Mouse (Mus musculus) hindbrain, embryonic 14.5 days (tissue): ENCODE measurements around the gene Cnksr3. TPM values are rescaled to one million over a fixed set of nuclear protein-coding genes. Genes with fewer than 3 reads are reported as not detected.

Experiments used
- ATAC-seq: fragments of 200-750 bp; cut with Nextera tagmentation; 2 replicates; pipeline ENCODE4 v1.8.0; 2017; ENCODE audit warnings: moderate number of reproducible peaks, mild to moderate bottlenecking, moderate TSS enrichment, moderate library complexity; ENCODE audit not compliant: low FRiP score
- DNase-seq: peaks from one replicate; pipeline ENCODE4 v3.0.0-alpha.2; 2015; ENCODE audit warnings: low spot score
- H3K27ac ChIP-seq: fragments of 300-500 bp; sonication (generic); 2 replicates; pipeline ENCODE4 v1.5.1; 2014; ENCODE audit warnings: mild to moderate bottlenecking, moderate library complexity
- H3K27me3 ChIP-seq: fragments of 300-500 bp; sonication (generic); 2 replicates; pipeline ENCODE4 v1.6.1; 2014; ENCODE audit warnings: mild to moderate bottlenecking, low read length, mixed read lengths; ENCODE audit not compliant: control insufficient read depth, insufficient read depth
- H3K36me3 ChIP-seq: fragments of 300-500 bp; sonication (generic); replicated peaks from 2 replicates; pipeline ENCODE4 v1.6.1; 2014; ENCODE audit not compliant: control insufficient read depth, insufficient read depth
- H3K4me1 ChIP-seq: fragments of 300-500 bp; sonication (generic); replicated peaks from 2 replicates; pipeline ENCODE4 v1.6.1; 2014; ENCODE audit warnings: antibody characterized with exemption, low read length, mixed read lengths; ENCODE audit not compliant: control insufficient read depth, insufficient read depth
- H3K4me2 ChIP-seq: fragments of 300-500 bp; sonication (generic); replicated peaks from 2 replicates; pipeline ENCODE4 v1.6.1; 2014; ENCODE audit warnings: mild to moderate bottlenecking, moderate library complexity
- H3K4me3 ChIP-seq: fragments of 300-500 bp; sonication (generic); replicated peaks from 2 replicates; pipeline ENCODE4 v1.5.1; 2014; ENCODE audit warnings: mild to moderate bottlenecking, low read length
- H3K9ac ChIP-seq: fragments of 300-500 bp; sonication (generic); 2 replicates; pipeline ENCODE4 v1.6.1; 2014
- H3K9me3 ChIP-seq: fragments of 300-500 bp; sonication (generic); 2 replicates; pipeline ENCODE4 v1.6.1; 2016; ENCODE audit warnings: low read length; ENCODE audit not compliant: control insufficient read depth
- WGBS: fragments of 180-500 bp; shearing (Covaris S2); extraction: QIAGEN DNeasy Blood & Tissue Kit; methylation state at CpG from one replicate; pipeline ENCODE4 v1.1.7; 2014; 5-methylcytosine and 5-hydroxymethylcytosine counted together
- polyA plus RNA-seq: library from polyadenylated mRNA; unstranded; fragments of >200 nt; fragmentation: Nextera tagmentation; extraction: Ambion mirVana; gene quantifications from 2 replicates; pipeline ENCODE4 v1.2.1, GENCODE M21; 2014

Cnksr3 gene
- polyA plus RNA-seq, 1 experiment from 2014 or later: 3.0 TPM

- Histone ChIP-seq H3K36me3 (0 out of 2 replicates have a peak, but pooled peaks cover 3% of the 10 kb centered on the region), H3K9me3 (no peaks in the 10 kb centered on the region), H3K27me3 (no peaks in the 10 kb centered on the region), H3K9ac (no peak overlapping the region), H3K27ac (no peak overlapping the region), H3K4me1 (0 out of 2 replicates have a peak, but pooled peaks cover 7% of the 10 kb centered on the region), H3K4me3 (no peak overlapping the region), H3K4me2 (no peak overlapping the region)
- no peak for DNase-seq
- no peak for ATAC-seq
- 88% methylated on average over 6 of the region's 6 CpGs for whole genome bisulfite sequencing
These were observed 71.8 kb downstream of the Cnksr3 start for GRCm38 (mm10) chr10:7140282-7140681.

DNA sequence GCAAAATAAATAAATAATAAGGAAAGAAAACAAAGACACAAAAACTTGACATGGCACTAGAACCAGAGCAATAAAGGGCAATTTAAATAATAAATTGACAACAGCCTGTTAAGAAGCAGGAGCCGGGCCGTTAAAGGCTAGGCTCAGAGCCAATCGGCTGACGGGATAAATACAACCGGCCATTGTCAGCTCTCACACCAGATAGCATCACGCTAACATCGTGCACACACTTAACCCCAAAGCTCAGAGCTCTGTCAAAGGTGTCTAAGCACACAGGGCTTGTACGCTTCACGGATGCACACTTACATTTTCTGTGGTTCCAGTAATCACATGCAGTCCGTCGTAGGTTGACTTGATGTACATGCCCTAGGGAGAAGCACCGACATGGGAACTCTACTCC lies 74.0 kb downstream of the Cnksr3 start:
- Histone ChIP-seq H3K36me3 (0 out of 2 replicates have a peak, but pooled peaks cover 6% of the 10 kb centered on the region), H3K4me2 (peak overlapping the region; percentile 12; the same call in 1 of the 2 replicates), H3K27ac (no peak overlapping the region), H3K9ac (no peak overlapping the region), H3K4me1 (0 out of 2 replicates have a peak, but pooled peaks cover 7% of the 10 kb centered on the region), H3K4me3 (no peak overlapping the region), H3K9me3 (no peaks in the 10 kb centered on the region), H3K27me3 (no peaks in the 10 kb centered on the region)
- WGBS: 69% methylated on average over 12 of the region's 12 CpGs
- DNase-seq (no peak), ATAC-seq (0 out of 2 replicates have a peak, but pooled peaks have one; percentile 34)

- Histone ChIP-seq H3K27ac (no peak overlapping the region), H3K9me3 (no peaks in the 10 kb centered on the region), H3K4me3 (no peak overlapping the region), H3K4me1 (0 out of 2 replicates have a peak, but pooled peaks cover 7% of the 10 kb centered on the region), H3K36me3 (0 out of 2 replicates have a peak, but pooled peaks cover 6% of the 10 kb centered on the region), H3K27me3 (no peaks in the 10 kb centered on the region), H3K4me2 (no peak overlapping the region), H3K9ac (no peak overlapping the region)
- no peak for ATAC-seq
- WGBS: 91% methylated on average over 2 of the region's 2 CpGs
- no peak for DNase-seq
These were observed 76.3 kb downstream of the Cnksr3 start for GRCm38 (mm10) chr10:7135751-7136150.

DNA sequence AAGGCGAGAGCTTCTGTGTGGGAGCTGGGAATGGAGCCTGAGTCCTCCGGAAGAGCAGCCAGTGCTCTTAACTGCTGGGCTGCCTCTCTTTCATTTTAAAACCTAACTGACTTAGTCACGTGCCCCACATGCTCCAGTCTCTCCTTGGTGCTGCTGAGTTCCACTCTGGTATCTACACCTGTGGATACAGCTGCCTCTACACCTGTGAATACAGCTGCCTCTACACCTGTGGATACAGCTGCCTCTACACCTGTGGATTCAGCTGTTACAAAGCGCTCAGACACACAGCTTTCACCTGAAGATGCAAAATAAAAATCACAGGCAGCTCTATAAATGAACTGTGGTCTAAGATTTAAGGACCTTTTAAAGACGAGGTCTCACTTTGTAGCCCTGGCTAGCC lies 79.0 kb downstream of the Cnksr3 start:
- 89% methylated on average over 5 of the region's 5 CpGs for WGBS
- Histone ChIP-seq H3K9ac (no peak overlapping the region), H3K4me2 (no peak overlapping the region), H3K36me3 (peaks cover 6% of the 10 kb centered on the region; the same call in 1 of the 2 replicates), H3K4me3 (no peak overlapping the region), H3K4me1 (0 out of 2 replicates have a peak, but pooled peaks cover 3% of the 10 kb centered on the region), H3K27me3 (no peaks in the 10 kb centered on the region), H3K27ac (no peak overlapping the region), H3K9me3 (no peaks in the 10 kb centered on the region)
- DNase-seq: no peak
- ATAC-seq: no peak

GRCm38 (mm10) chr10:7131441-7131840 lies 80.6 kb downstream of the Cnksr3 start:
- Histone ChIP-seq H3K4me3 (no peak overlapping the region), H3K9me3 (no peaks in the 10 kb centered on the region), H3K27me3 (no peaks in the 10 kb centered on the region), H3K4me1 (no peaks in the 10 kb centered on the region), H3K9ac (no peak overlapping the region), H3K36me3 (peaks cover 3% of the 10 kb centered on the region; the same call in 1 of the 2 replicates), H3K27ac (no peak overlapping the region), H3K4me2 (no peak overlapping the region)
- no peak for ATAC-seq
- WGBS: 99% methylated on average over 3 of the region's 3 CpGs
- DNase-seq: no peak

- Histone ChIP-seq H3K9me3 (no peaks in the 10 kb centered on the region), H3K36me3 (no peaks in the 10 kb centered on the region; the same call in 1 of the 2 replicates), H3K4me2 (no peak overlapping the region), H3K4me1 (no peaks in the 10 kb centered on the region), H3K9ac (no peak overlapping the region), H3K27me3 (no peaks in the 10 kb centered on the region), H3K27ac (no peak overlapping the region), H3K4me3 (no peak overlapping the region)
- WGBS: 93% methylated on average over 9 of the region's 9 CpGs
- no peak for DNase-seq
- no peak for ATAC-seq
These were observed 84.2 kb downstream of the Cnksr3 start for GRCm38 (mm10) chr10:7127828-7128227.

DNA sequence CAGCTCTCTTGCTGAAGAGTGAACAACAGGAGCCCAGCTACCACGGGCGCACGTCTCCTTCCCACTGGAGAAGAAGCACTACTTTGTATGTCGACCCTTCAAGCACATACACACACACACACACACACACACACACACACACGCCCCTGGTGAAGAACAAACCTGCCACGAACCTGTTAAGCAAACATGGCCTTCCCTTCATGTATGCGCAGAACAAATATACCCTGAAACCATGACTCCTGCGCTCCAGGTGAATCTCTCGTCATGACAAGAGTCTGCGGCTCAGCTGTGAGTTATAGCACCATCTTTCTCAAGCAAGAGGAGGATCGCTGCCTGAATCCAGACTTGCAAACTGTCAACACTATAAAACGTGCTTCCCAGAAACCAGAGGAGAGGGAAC lies 85.2 kb downstream of the Cnksr3 start:
- no peak overlapping the region for H3K4me2 ChIP-seq
- WGBS: 94% methylated on average over 12 of the region's 12 CpGs
- H3K36me3 ChIP-seq: no peaks in the 10 kb centered on the region; the same call in 1 of the 2 replicates
- H3K4me3 ChIP-seq: no peak overlapping the region
- H3K27me3 ChIP-seq: no peaks in the 10 kb centered on the region
- H3K27ac ChIP-seq: no peak overlapping the region
- no peaks in the 10 kb centered on the region for H3K9me3 ChIP-seq
- DNase-seq: no peak
- no peaks in the 10 kb centered on the region for H3K4me1 ChIP-seq
- no peak overlapping the region for H3K9ac ChIP-seq
- no peak for ATAC-seq

DNA sequence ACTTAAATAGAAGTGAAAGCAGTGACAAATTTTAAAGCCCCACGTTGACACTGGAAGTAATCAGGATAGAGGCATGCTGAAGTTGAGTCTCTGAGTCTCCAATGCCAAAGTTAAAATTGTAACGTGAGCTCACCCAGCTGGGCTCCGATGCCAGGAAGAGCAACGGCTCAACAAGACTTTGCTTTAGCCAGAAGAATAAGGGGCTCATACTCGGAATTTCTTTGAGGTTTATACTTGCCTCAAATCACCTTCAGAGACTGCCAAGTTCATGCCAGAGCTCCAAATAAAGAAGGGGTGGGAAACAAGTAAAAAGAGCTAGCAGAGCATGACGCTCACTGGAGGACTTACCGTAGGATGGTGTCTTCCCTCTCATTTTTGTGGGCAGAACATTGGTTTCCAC lies 85.8 kb downstream of the Cnksr3 start:
- no peaks in the 10 kb centered on the region for H3K27me3 ChIP-seq
- ATAC-seq (no peak), DNase-seq (no peak)
- H3K9me3 ChIP-seq: no peaks in the 10 kb centered on the region
- 76% methylated on average over 7 of the region's 7 CpGs for WGBS
- no peak overlapping the region for H3K27ac ChIP-seq
- H3K36me3 ChIP-seq: no peaks in the 10 kb centered on the region; the same call in 1 of the 2 replicates
- no peaks in the 10 kb centered on the region for H3K4me1 ChIP-seq
- H3K4me2 ChIP-seq: no peak overlapping the region
- H3K4me3 ChIP-seq: no peak overlapping the region
- no peak overlapping the region for H3K9ac ChIP-seq

DNA sequence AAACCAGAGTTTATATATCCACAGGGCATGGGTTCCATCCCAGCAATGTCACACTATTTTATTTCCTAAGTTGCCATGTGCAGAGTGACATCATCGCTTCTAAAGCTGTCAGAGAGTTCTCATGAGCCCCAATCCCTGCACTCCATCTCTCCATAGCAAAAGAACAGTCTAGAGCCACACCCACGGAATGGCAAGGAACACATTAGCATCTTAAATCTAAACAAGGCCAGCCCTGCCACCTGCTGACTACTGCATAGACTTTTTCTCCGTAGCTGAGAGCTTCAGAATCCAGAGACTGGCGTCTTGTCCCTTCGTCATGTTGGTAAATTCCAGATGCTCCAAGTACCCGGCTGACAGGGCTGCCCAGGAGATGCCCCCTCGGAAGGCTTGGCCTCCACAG lies 87.0 kb downstream of the Cnksr3 start:
- DNase-seq (no peak), ATAC-seq (no peak)
- Histone ChIP-seq H3K4me3 (no peak overlapping the region), H3K27me3 (no peaks in the 10 kb centered on the region), H3K27ac (no peak overlapping the region), H3K4me2 (no peak overlapping the region), H3K9ac (no peak overlapping the region), H3K9me3 (no peaks in the 10 kb centered on the region), H3K4me1 (no peaks in the 10 kb centered on the region), H3K36me3 (no peaks in the 10 kb centered on the region; the same call in 1 of the 2 replicates)
- WGBS: 70% methylated on average over 7 of the region's 7 CpGs

DNA sequence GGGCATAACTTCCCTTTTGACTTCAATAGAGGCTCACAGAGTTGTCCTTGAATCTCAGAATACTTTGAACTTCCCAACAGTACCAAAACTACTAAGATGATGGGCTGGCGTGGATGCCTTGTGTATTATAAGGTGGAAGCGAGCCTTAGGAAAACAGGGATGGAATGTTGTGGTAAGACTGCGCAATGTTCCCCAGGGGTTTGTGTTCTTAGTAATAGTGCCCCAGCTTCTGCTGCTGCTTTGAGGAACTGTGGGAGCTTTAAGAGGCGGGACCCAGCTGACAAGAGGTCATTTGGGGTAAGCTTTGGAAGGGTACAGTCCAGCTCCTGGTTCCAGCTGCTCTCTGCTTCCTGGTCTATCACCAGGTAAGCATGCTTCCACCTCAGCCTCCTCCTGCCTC lies 89.7 kb downstream of the Cnksr3 start:
- no peak overlapping the region for H3K4me2 ChIP-seq
- no peaks in the 10 kb centered on the region for H3K36me3 ChIP-seq
- no peak overlapping the region for H3K9ac ChIP-seq
- no peaks in the 10 kb centered on the region for H3K27me3 ChIP-seq
- no peak overlapping the region for H3K27ac ChIP-seq
- no peak for DNase-seq
- WGBS: 91% methylated on average over 4 of the region's 4 CpGs
- H3K4me1 ChIP-seq: no peaks in the 10 kb centered on the region
- no peak overlapping the region for H3K4me3 ChIP-seq
- H3K9me3 ChIP-seq: no peaks in the 10 kb centered on the region
- ATAC-seq: no peak
